Mouse (Mus musculus): ENCODE results near the gene Folr2.

The Folr2 gene

GRCm38 (mm10) chr7:101823758-101824630 lies 33.0 kb downstream of the Folr2 start:
- no peak for DNase-seq (ENCODE audit: low read depth)

GRCm38 (mm10) chr7:101822836-101823757 lies 33.9 kb downstream of the Folr2 start:
- no peak for DNase-seq (ENCODE audit: low read depth)

- no peak for DNase-seq (ENCODE audit: low read depth)
These were observed 35.2 kb downstream of the Folr2 start for GRCm38 (mm10) chr7:101821571-101822501.

- no peak for DNase-seq (ENCODE audit: low read depth)
These were observed 36.5 kb downstream of the Folr2 start for GRCm38 (mm10) chr7:101820295-101821030.

- no peak for DNase-seq (ENCODE audit: low read depth)
These were observed 39.1 kb downstream of the Folr2 start, which contains the start of gene Phox2a for GRCm38 (mm10) chr7:101817861-101818401. TSS of gene Phox2a (plus strand) at chr7:101818313.

Data from c-Kit-positive CD71-negative TER-119-negative erythroid progenitor cells, embryonic 14.5 days (primary cell).